Mouse (Mus musculus) lung, adult 18-20 months (tissue): ENCODE data around the gene Tcp10c.
"Not testable (repeated sequence)": the region's sequence is repeated elsewhere in the genome, so short reads cannot be mapped to it uniquely, and the experiment has no call there.

Experiments used
- DNase-seq, 2 experiments: peaks; one replicate each; pipeline ENCODE4 v3.0.0; 2022; ENCODE audit warnings: mixed read lengths in 2 of 2

The Tcp10c gene

DNA sequence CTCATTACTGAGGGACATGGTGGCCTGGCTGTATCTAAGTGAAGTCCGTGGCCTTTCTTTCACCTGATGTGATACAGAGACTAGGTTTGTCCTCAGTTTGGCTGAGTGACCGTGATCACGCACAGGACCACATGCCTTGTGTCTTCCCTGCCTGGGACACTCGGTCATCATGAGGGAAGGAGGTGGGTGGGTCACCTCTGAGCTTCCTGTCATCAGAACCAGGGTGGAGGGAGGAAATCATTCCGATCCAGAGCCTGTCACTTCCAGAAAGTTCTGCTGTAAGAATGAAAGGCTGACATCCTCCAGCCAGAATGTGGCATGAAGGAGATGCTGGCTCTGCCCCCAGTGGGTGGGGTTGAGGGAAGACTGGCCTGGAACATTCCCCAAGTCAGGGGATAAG is 45.6 kb downstream of the Tcp10c start:
- not testable (repeated sequence) for DNase-seq

DNA sequence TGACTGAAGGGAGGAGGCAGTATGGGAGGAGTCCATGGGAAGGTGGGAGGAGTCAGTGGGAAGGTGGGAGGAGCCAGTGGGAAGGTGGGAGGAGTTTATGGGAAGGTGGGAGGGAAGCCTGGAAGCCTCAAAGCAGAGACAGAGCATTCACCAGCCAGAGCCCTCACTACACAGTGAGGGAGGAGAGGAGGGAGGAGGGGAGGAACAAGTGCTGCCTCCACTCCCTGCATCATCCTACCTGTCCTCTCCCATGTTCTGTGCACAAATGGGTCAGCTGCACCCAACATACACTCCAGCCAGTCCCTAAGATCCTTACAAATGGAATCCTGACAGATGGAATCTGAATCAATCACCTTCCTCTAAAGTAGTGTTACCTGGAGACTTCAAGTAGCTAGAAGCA is 47.7 kb downstream of the Tcp10c start:
- DNase-seq: not testable (repeated sequence)

DNA sequence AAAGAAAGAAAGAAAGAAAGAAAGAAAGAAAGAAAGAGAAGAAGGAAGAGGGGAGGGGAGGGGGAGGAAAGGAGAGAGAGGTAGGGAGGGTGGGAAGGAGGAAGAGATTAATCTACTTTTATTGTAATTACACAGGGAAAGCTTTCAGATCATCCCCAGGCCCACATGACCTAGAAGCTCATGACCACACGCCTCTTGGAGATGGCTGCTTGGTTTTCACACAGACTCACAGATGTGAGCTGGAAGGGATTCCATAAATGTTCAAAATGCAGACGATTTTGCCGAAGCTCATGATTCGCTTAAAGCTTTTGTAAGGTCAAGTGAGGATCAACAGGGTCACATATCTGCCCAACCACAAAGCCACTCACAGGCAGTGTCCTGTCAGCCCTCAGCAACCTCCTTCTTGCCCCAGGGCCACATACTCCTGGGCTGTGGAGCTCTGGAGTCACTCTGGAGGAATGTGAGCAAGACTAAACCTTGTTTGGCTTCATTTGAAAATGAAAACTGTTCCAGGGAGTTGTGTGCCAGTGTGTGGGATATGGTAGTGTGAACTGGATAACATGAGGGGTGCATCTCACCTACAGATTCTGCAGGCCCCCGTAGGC is 49.3 kb downstream of the Tcp10c start:
- not testable (repeated sequence) for DNase-seq

DNA sequence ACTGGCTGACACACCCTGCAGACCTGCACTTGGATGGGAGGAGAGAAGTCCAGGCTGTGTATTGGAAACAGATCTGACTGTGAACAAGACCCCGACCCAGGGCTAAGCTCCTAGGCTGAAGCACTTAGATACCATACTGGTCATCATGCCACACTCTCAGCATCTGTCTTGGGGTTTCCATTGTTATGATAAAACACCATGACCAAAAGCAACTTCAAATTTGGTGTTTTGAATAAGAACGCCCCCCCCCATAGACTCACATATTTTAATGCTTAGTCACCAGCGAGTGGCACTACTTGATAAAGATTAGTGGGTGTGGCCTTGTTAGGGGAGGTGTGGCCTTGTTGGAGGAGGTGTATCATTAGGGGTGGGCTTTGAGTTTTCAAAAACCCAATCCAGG is 51.7 kb downstream of the Tcp10c start:
- not testable (repeated sequence) for DNase-seq

DNA sequence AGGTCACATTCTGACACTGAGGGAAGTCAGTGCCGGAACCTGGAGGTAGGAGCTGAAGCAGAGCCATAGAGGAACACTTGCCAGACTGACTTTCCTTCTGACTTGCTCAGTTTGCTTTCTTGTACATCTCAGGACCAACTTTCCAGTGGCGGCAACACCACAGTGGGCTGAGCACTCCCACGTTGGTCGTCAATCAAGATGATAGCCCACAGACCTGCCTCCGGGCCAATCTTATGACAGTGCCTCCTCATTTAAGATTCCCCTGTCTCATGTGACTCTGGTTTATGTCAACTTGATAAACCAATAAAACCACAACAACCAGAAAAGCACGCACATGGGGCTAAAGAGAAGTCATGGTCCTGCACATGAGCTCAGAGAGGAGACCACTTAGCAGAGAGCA is 52.3 kb downstream of the Tcp10c start:
- not testable (repeated sequence) for DNase-seq

DNA sequence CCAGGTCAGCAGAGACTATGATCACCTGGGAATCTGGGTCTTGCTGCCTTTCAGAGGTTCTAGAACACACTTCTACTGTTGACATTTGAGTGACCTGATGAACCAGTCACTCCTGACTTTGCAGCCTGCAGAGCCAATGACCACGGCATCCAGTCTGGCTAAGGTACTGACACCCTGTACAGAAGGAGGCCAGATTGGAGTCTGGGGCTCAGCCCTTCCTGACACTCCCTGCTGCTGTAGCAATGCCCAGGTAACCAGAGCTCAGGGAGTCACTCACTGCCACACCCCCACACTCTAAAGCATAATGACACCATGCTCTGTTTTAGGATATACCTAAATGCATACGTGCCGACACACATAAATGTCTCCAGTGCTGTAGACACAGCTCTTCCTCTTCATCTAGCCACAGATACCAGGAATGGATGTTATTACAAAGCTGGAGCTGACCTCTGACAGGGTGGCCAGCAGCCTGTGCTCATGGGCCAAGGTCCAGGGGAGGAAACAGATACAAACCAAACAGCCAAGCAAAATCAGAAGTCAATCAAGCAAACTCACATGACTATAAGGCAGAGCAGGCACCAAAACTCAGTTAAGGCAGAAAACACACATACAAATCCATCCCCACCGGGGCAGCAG is 53.4 kb downstream of the Tcp10c start:
- not testable (repeated sequence) for DNase-seq

DNA sequence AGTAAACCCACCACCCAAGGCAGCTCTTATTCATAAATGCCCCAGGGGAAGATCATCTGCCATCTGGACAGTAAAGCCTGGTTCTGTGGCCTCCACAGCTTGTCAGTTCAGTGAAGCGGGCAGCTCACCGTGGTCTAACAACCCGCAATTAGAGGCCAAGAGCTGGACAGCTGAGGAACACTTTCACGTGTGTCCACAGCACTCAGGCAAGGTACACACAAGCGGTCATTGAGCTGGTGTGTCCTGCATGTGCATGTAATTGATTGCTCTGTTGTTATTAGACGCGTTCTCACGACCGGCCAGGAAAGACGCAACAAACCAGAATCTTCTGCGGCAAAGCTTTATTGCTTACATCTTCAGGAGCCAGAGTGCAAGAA is 53.9 kb downstream of the Tcp10c start:
- not testable (repeated sequence) for DNase-seq

DNA sequence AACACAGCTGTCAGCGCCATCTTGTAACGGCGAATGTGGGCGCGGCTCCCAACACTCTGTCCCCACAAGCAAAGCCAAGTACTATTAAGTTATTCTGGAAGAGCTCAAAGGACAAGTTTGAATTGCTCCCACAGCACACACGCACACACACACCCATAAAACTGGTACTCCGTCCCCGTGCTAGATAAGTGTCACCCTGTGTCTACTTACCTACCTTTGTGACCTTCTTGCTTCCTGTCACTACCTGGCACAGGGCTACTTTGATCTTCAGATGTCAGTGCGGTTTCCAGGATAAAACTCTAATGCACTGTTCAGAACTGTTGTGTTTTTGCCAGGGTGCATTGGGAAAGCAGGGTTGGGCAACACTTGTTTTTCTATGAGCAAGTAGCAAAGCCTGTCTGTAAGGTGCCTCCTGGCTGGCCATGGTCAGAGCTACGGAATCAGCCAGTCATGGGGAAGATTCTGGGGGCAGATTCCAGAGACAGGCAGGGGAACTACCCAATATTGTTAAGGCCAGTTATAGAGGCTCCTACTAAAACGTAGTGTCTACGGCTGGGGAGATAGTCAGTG is 66.7 kb downstream of the Tcp10c start:
- DNase-seq: not testable (repeated sequence)

DNA sequence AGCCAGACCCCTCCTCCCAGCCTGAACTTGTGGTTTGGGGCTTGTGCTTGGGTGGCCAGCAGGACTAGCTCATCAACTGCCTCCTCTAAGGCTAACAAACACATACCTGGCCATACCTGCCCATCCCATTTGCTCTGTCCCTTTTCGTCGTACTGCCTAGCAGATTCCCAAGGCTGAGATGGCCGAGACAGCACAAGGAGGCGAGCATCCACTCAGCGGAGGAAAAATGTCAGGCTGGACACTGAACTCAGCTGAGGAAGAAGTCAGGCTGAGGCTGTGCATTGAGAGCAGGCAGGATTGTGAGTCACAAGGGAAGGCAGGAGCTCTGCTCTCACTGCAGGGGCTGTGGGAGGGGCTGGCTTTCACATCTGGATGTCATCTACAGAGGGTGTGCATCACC is 68.3 kb downstream of the Tcp10c start:
- DNase-seq: not testable (repeated sequence)

DNA sequence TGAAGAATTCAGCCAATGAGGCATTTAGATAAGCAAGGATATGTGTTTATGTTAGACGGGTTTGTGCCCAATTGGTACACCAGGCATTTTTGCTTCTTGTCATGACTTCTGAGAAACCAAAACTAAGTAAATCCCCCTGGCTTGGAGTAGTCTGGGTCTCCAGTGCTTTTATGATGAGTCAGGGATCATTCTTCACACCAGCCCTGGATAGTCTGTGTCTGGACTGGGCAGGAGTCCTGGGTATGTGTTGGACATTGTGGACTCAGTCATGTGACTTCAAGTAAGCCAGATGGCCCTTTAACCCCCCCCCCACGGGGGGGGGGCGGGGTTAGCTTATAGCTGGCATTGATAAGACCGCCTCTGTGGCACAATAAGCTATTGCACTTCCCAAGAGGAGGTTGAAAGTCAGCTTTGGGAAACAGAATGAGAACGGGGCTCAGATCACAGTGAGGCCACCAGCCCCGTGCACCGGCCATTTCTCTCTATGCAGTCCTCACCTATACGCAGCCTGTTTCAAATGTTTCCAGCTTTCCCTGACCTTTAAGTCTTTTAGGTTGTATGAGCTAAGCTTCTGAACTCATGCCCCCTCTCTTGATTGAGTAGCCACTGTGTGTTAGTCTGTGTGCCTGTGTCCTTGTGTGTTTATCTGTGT is 69.1 kb downstream of the Tcp10c start:
- DNase-seq: not testable (repeated sequence)

DNA sequence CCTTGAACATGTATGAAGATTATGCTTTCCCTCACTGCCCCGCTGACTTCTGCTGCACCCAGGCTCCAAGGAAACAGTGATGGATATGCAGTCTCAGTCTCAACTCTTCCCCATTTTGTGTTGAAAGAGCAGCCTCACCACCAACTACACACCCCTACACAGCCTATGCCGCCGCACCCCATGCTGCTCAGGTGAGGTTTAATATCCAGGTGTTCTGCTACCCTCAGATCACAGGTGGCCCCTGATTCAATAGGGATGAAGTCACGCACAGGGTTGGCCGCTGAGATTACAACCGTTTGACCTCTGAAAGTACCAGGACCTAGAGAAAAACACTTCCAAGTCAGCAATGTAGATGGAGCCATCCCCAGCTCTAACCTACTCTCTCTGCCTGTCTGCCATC is 69.9 kb downstream of the Tcp10c start:
- not testable (repeated sequence) for DNase-seq

DNA sequence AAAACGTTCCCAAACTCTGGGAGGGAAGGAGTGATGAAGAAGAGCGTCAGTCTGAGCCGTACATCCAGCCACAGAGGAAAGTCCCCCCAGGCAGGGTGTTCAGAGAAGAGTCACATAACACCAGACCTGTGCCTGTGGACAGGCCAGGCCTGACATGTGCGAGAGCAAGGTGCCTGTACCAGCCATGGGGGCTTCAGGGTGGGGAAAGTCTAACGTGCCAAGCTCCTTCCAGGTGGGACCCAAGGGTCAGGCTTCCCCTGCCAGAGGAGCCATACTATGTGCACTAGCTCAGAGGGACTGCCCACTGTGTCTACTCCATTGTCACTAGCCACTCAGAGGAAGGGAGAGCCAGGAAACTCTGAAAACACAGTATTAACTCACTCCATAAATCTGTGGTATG is 71.3 kb downstream of the Tcp10c start:
- not testable (repeated sequence) for DNase-seq

DNA sequence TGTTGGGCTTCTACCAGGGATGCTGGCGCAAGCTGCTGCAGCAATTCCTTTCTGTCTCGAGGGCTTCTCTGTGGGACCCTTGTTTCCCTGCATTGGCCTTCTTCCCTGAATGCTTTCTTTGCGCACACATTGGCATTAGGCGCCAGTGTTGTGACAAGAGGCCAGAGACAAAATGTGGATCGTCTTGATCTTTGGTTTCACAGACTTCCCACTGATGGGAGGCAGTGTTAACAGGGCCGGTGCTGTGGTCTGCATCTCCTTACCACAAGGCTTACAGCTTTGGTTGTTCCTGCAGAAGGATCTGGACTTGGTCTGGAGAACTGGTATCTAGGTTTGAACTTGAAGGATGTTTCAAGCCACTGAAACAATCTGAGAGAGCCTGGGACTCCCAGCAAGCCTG is 72.1 kb downstream of the Tcp10c start:
- not testable (repeated sequence) for DNase-seq
